Mouse (Mus musculus) midbrain, embryonic 13.5 days (tissue): ENCODE results near the gene Sspo. TPM values are rescaled to one million over a fixed set of nuclear protein-coding genes. Genes with fewer than 3 reads are reported as not detected.
"Not testable (repeated sequence)": the region's sequence is repeated elsewhere in the genome, so short reads cannot be mapped to it uniquely, and the experiment has no call there.

Source experiments
- ATAC-seq: fragments of 200-750 bp; cut with Nextera tagmentation; 2 replicates; pipeline ENCODE4 v1.8.0; 2017; ENCODE audit warnings: mild to moderate bottlenecking, moderate TSS enrichment, moderate library complexity
- H3K27ac ChIP-seq: fragments of 300-500 bp; sonication (generic); 2 replicates; pipeline ENCODE4 v1.5.1; 2015; ENCODE audit warnings: inconsistent platforms, mild to moderate bottlenecking, moderate library complexity
- H3K27me3 ChIP-seq: fragments of 300-500 bp; sonication (generic); 2 replicates; pipeline ENCODE4 v1.6.1; 2015; ENCODE audit warnings: mild to moderate bottlenecking, inconsistent platforms
- H3K36me3 ChIP-seq: fragments of 300-500 bp; sonication (generic); 2 replicates; pipeline ENCODE4 v1.6.1; 2015; ENCODE audit warnings: mild to moderate bottlenecking, inconsistent platforms
- H3K4me1 ChIP-seq: fragments of 300-500 bp; sonication (generic); replicated peaks from 2 replicates; pipeline ENCODE4 v1.6.1; 2015; ENCODE audit warnings: inconsistent platforms
- H3K4me2 ChIP-seq: fragments of 300-500 bp; sonication (generic); replicated peaks from 2 replicates; pipeline ENCODE4 v1.6.1; 2015; ENCODE audit warnings: moderate library complexity, mild to moderate bottlenecking, inconsistent platforms
- H3K4me3 ChIP-seq: fragments of 300-500 bp; sonication (generic); replicated peaks from 2 replicates; pipeline ENCODE4 v1.5.1; 2015; ENCODE audit warnings: mild to moderate bottlenecking, inconsistent platforms
- H3K9ac ChIP-seq: fragments of 300-500 bp; sonication (generic); replicated peaks from 2 replicates; pipeline ENCODE4 v1.6.1; 2015; ENCODE audit warnings: mild to moderate bottlenecking, inconsistent platforms
- H3K9me3 ChIP-seq: fragments of 300-500 bp; sonication (generic); 2 replicates; pipeline ENCODE4 v1.6.1; 2016; ENCODE audit warnings: mild to moderate bottlenecking, inconsistent platforms
- WGBS: fragments of 180-500 bp; shearing (Covaris S2); methylation state at CpG from one replicate; pipeline ENCODE4 v1.1.7; 2015; 5-methylcytosine and 5-hydroxymethylcytosine counted together
- polyA plus RNA-seq: library from polyadenylated mRNA; unstranded; fragments of >200 nt; fragmentation: Nextera tagmentation; extraction: Ambion mirVana; gene quantifications from 2 replicates; pipeline ENCODE4 v1.2.1, GENCODE M21; 2015

Sspo gene
- polyA plus RNA-seq, 1 experiment from 2014 or later = 0.22 TPM

- Histone ChIP-seq H3K9ac (no peak overlapping the region), H3K4me3 (peak overlapping the region; percentile 59; the same call in 1 of the 2 replicates), H3K4me2 (no peak overlapping the region), H3K4me1 (peaks cover 14% of the 10 kb centered on the region), H3K9me3 (no peaks in the 10 kb centered on the region), H3K36me3 (no peaks in the 10 kb centered on the region), H3K27me3 (no peaks in the 10 kb centered on the region), H3K27ac (no peak overlapping the region)
- ATAC-seq = peak; percentile 72
- WGBS = 13% methylated on average over 2 of the region's 2 CpGs
Observed at GRCm38 (mm10) chr6:48503847-48504240, 55.8 kb downstream of the Sspo start.

- Histone ChIP-seq H3K9ac (peak overlapping the region; percentile 77), H3K36me3 (no peaks in the 10 kb centered on the region), H3K27me3 (no peaks in the 10 kb centered on the region), H3K4me1 (peaks cover 14% of the 10 kb centered on the region), H3K4me3 (peak overlapping the region; percentile 59), H3K27ac (no peak overlapping the region), H3K4me2 (peak overlapping the region; percentile 87), H3K9me3 (no peaks in the 10 kb centered on the region)
- peak; percentile 98 for ATAC-seq
- WGBS = 0% methylated on average over 26 of the region's 26 CpGs
Observed at GRCm38 (mm10) chr6:48504241-48504854, 56.3 kb downstream of the Sspo start.

GRCm38 (mm10) chr6:48508087-48508486, 60.1 kb downstream of the Sspo start:
- H3K9me3 ChIP-seq = no peaks in the 10 kb centered on the region
- H3K9ac ChIP-seq = no peak overlapping the region
- peaks cover 21% of the 10 kb centered on the region for H3K36me3 ChIP-seq
- WGBS = 86% methylated on average over 4 of the region's 4 CpGs
- peaks cover 14% of the 10 kb centered on the region for H3K4me1 ChIP-seq
- no peak overlapping the region for H3K27ac ChIP-seq
- no peak for ATAC-seq
- H3K4me2 ChIP-seq = no peak overlapping the region
- no peak overlapping the region for H3K4me3 ChIP-seq
- H3K27me3 ChIP-seq = no peaks in the 10 kb centered on the region

- no peak overlapping the region for H3K27ac ChIP-seq
- no peak for ATAC-seq
- 90% methylated on average over 4 of the region's 4 CpGs for WGBS
- no peak overlapping the region for H3K9ac ChIP-seq
- peaks cover 43% of the 10 kb centered on the region for H3K36me3 ChIP-seq
- H3K4me1 ChIP-seq = peaks cover 4% of the 10 kb centered on the region; the same call in 1 of the 2 replicates
- H3K27me3 ChIP-seq = no peaks in the 10 kb centered on the region
- H3K4me2 ChIP-seq = no peak overlapping the region
- no peak overlapping the region for H3K4me3 ChIP-seq
- no peaks in the 10 kb centered on the region for H3K9me3 ChIP-seq
Observed at GRCm38 (mm10) chr6:48510426-48510825, 62.4 kb downstream of the Sspo start.

GRCm38 (mm10) chr6:48511861-48512260, 63.8 kb downstream of the Sspo start:
- H3K27me3 ChIP-seq = no peaks in the 10 kb centered on the region
- H3K36me3 ChIP-seq = peaks cover 57% of the 10 kb centered on the region
- H3K27ac ChIP-seq = no peak overlapping the region
- no peak overlapping the region for H3K9ac ChIP-seq
- ATAC-seq = no peak
- H3K9me3 ChIP-seq = no peaks in the 10 kb centered on the region
- 86% methylated on average over 7 of the region's 7 CpGs for WGBS
- no peaks in the 10 kb centered on the region for H3K4me1 ChIP-seq
- H3K4me2 ChIP-seq = no peak overlapping the region
- no peak overlapping the region for H3K4me3 ChIP-seq

GRCm38 (mm10) chr6:48524882-48525281, 76.9 kb downstream of the Sspo start:
- WGBS = 97% methylated on average over 16 of the region's 16 CpGs
- H3K36me3 ChIP-seq = peaks cover 14% of the 10 kb centered on the region; the same call in 1 of the 2 replicates
- not testable (repeated sequence) for H3K9me3 ChIP-seq, H3K4me1 ChIP-seq, H3K4me3 ChIP-seq, ATAC-seq, H3K9ac ChIP-seq, H3K27ac ChIP-seq, H3K4me2 ChIP-seq, H3K27me3 ChIP-seq

- H3K36me3 ChIP-seq = peaks cover 26% of the 10 kb centered on the region; the same call in 1 of the 2 replicates
- WGBS = 72% methylated on average over 9 of the region's 9 CpGs
- no peak overlapping the region for H3K4me2 ChIP-seq
- H3K9me3 ChIP-seq = no peaks in the 10 kb centered on the region
- H3K4me1 ChIP-seq = no peaks in the 10 kb centered on the region
- no peak overlapping the region for H3K27ac ChIP-seq
- H3K9ac ChIP-seq = no peak overlapping the region
- H3K27me3 ChIP-seq = no peaks in the 10 kb centered on the region
- no peak for ATAC-seq
- H3K4me3 ChIP-seq = no peak overlapping the region
Observed at GRCm38 (mm10) chr6:48527901-48528300, 79.9 kb downstream of the Sspo start.

GRCm38 (mm10) chr6:48529261-48529660, 81.2 kb downstream of the Sspo start:
- Histone ChIP-seq H3K27ac (no peak overlapping the region), H3K36me3 (peaks cover 26% of the 10 kb centered on the region; the same call in 1 of the 2 replicates), H3K9me3 (no peaks in the 10 kb centered on the region), H3K4me1 (no peaks in the 10 kb centered on the region), H3K4me3 (no peak overlapping the region), H3K9ac (no peak overlapping the region), H3K27me3 (no peaks in the 10 kb centered on the region), H3K4me2 (no peak overlapping the region)
- no peak for ATAC-seq
- 76% methylated on average over 14 of the region's 14 CpGs for WGBS

GRCm38 (mm10) chr6:48529871-48530440, 81.9 kb downstream of the Sspo start:
- Histone ChIP-seq H3K9ac (no peak overlapping the region), H3K36me3 (peaks cover 26% of the 10 kb centered on the region; the same call in 1 of the 2 replicates), H3K9me3 (no peaks in the 10 kb centered on the region), H3K27me3 (no peaks in the 10 kb centered on the region), H3K4me3 (no peak overlapping the region), H3K4me2 (no peak overlapping the region), H3K4me1 (no peaks in the 10 kb centered on the region), H3K27ac (no peak overlapping the region)
- no peak for ATAC-seq
- WGBS = 87% methylated on average over 16 of the region's 16 CpGs

- no peak for ATAC-seq
- WGBS = 74% methylated on average over 2 of the region's 2 CpGs
Observed at GRCm38 (mm10) chr6:48530862-48531261, 82.8 kb downstream of the Sspo start.

GRCm38 (mm10) chr6:48533475-48533874, 85.4 kb downstream of the Sspo start:
- Histone ChIP-seq H3K4me2 (no peak overlapping the region), H3K4me1 (peaks cover 15% of the 10 kb centered on the region), H3K36me3 (peaks cover 21% of the 10 kb centered on the region; the same call in 1 of the 2 replicates), H3K27ac (no peak overlapping the region), H3K27me3 (no peaks in the 10 kb centered on the region), H3K9ac (no peak overlapping the region), H3K4me3 (no peak overlapping the region), H3K9me3 (no peaks in the 10 kb centered on the region)
- no peak for ATAC-seq
- 72% methylated on average over 2 of the region's 2 CpGs for WGBS

More at GRCm38 (mm10) chr6:48530862-48531261, 82.8 kb downstream of the Sspo start:
- Histone ChIP-seq H3K4me1 (no peaks in the 10 kb centered on the region), H3K9me3 (no peaks in the 10 kb centered on the region), H3K4me2 (no peak overlapping the region), H3K9ac (0 out of 2 replicates have a peak overlapping the region, but pooled peaks have one; percentile 8), H3K36me3 (peaks cover 24% of the 10 kb centered on the region; the same call in 1 of the 2 replicates), H3K27ac (no peak overlapping the region), H3K4me3 (no peak overlapping the region), H3K27me3 (no peaks in the 10 kb centered on the region)

GRCm38 (mm10) chr6:48534913-48535312, 86.9 kb downstream of the Sspo start:
- Histone ChIP-seq H3K9ac (no peak overlapping the region), H3K4me2 (no peak overlapping the region), H3K27me3 (no peaks in the 10 kb centered on the region), H3K9me3 (no peaks in the 10 kb centered on the region), H3K27ac (no peak overlapping the region), H3K4me1 (peaks cover 26% of the 10 kb centered on the region), H3K4me3 (no peak overlapping the region), H3K36me3 (peaks cover 16% of the 10 kb centered on the region)
- 84% methylated on average over 8 of the region's 8 CpGs for WGBS
- no peak for ATAC-seq
